15 mouse cellular contexts compared by ENCODE assay signal in genomic region chr6:115973881-115974662, GRCm38 (mm10). TPM values are rescaled to one million over a fixed set of nuclear protein-coding genes. Genes with fewer than 3 reads are reported as not detected.
DNase-seq lines count a peak whose midpoint lies in the region; ATAC-seq and TF ChIP-seq lines count a peak whose summit lies in the region.
"Had no signal": no experiment of that assay in that cellular context is flagged by ENCODE, and none has a peak within 500 bp of the region (broad histone marks: within the 10 kb centered on the region; RNA-seq: fewer than 3 reads in every experiment).

No protein-coding gene starts in this region.

- H3K27ac ChIP-seq in heart, embryonic 11.5 days (ENCODE audit: low read depth, low read length) = no peak overlapping the region
- H3K27ac ChIP-seq in midbrain, postnatal 0 days (ENCODE audit: low read depth, low read length) = no peak overlapping the region
- H3K27ac ChIP-seq: stomach, embryonic 15.5 days had no signal

- no peak overlapping the region for H3K9ac ChIP-seq in heart, embryonic 11.5 days (ENCODE audit: low read depth, low read length)
- no peak overlapping the region for H3K9ac ChIP-seq in midbrain, postnatal 0 days (replicated peaks; ENCODE audit: low read length, poor library complexity, severe bottlenecking)
- H3K9ac ChIP-seq: embryonic facial prominence, embryonic 15.5 days; heart, embryonic 12.5 days; stomach, embryonic 15.5 days had no signal

- no peaks in the 10 kb centered on the region; the same call in 1 of the 2 replicates for H3K27me3 ChIP-seq in heart, embryonic 11.5 days (ENCODE audit: control insufficient read depth, insufficient read depth, low read length)
- H3K27me3 ChIP-seq in midbrain, postnatal 0 days (ENCODE audit: insufficient read depth, low read length) = no peaks in the 10 kb centered on the region
- H3K27me3 ChIP-seq: embryonic facial prominence, embryonic 15.5 days; heart, embryonic 12.5 days; stomach, embryonic 15.5 days had no signal

- H3K36me3 ChIP-seq in heart, embryonic 11.5 days (ENCODE audit: control insufficient read depth, insufficient read depth, low read length) = no peaks in the 10 kb centered on the region
- H3K36me3 ChIP-seq in midbrain, postnatal 0 days (ENCODE audit: insufficient read depth, low read length) = no peaks in the 10 kb centered on the region
- H3K36me3 ChIP-seq: G1E had no signal

- peaks cover 30% of the 10 kb centered on the region for H3K4me1 ChIP-seq in heart, embryonic 11.5 days (ENCODE audit: control insufficient read depth, insufficient read depth, low read length)
- 0 out of 2 replicates have a peak, but pooled peaks cover 3% of the 10 kb centered on the region for H3K4me1 ChIP-seq in midbrain, postnatal 0 days (ENCODE audit: insufficient read depth, low read length)

- WGBS in heart, embryonic 11.5 days (ENCODE audit: insufficient replicate concordance) = 81% methylated on average over 16 of the region's 16 CpGs
- WGBS in midbrain, postnatal 0 days = 62% methylated on average over 16 of the region's 16 CpGs

- no peak for TF ChIP-seq CTCF in midbrain, postnatal 0 days (IDR thresholded peaks at IDR 0.05)

- no peaks in the 10 kb centered on the region for H3K9me3 ChIP-seq in heart, embryonic 11.5 days (replicated peaks; ENCODE audit: control insufficient read depth, low read length)
- H3K9me3 ChIP-seq in midbrain, postnatal 0 days (ENCODE audit: low read length) = no peaks in the 10 kb centered on the region
- H3K9me3 ChIP-seq: embryonic facial prominence, embryonic 15.5 days; G1E; heart, embryonic 12.5 days; stomach, embryonic 15.5 days had no signal

- ATAC-seq in heart, embryonic 11.5 days (replicated peaks; ENCODE audit: insufficient number of reproducible peaks, low FRiP score, low TSS enrichment) = no peak
- peak; percentile 38; the same call in 1 of the 2 replicates for ATAC-seq in midbrain, postnatal 0 days (ENCODE audit: low FRiP score)

- H3K4me2 ChIP-seq in heart, embryonic 11.5 days = no peak overlapping the region
- H3K4me2 ChIP-seq in midbrain, postnatal 0 days (ENCODE audit: low read depth, low read length, poor library complexity, severe bottlenecking) = no peak overlapping the region
- H3K4me2 ChIP-seq: embryonic facial prominence, embryonic 15.5 days; heart, embryonic 12.5 days; liver, embryonic 11.5 days; stomach, embryonic 15.5 days had no signal

- no peak overlapping the region for H3K4me3 ChIP-seq in heart, embryonic 11.5 days (ENCODE audit: low read depth, low read length)
- H3K4me3 ChIP-seq in midbrain, postnatal 0 days (ENCODE audit: low read depth, low read length) = no peak overlapping the region
- H3K4me3 ChIP-seq: embryonic facial prominence, embryonic 15.5 days; heart, embryonic 12.5 days; stomach, embryonic 15.5 days had no signal

- intact Hi-C loops in heart, postnatal 36 days (cut with DNase I) = no loop called here

- peak; percentile 13 to 14 for DNase-seq in heart, postnatal 36 days
- DNase-seq in retina, postnatal 1 day = peak; percentile 47
- no peak for DNase-seq in retina, embryonic 14.5 days (ENCODE audit: low spot score)
- peak; percentile 82 for DNase-seq in fibroblast of lung, adult 2 months (ENCODE audit: low read depth)
- DNase-seq in midbrain, postnatal 0 days (ENCODE audit: low spot score) = peak; percentile 62
- DNase-seq in spleen, postnatal 4 days (ENCODE audit: low spot score in 2 of 2) = no peak
- DNase-seq: kidney, adult 11 months; lung, postnatal 14 days; thymus, postnatal 4 days had no signal

RNA-seq across cellular contexts. Expression of gene Plxnd1, which starts 20.7 kb away (rescaled TPM):
- total RNA-seq in heart, postnatal 36 days (2021) = 10 to 100 TPM; 69.9 to 74.6 TPM
- 56.1 and 60.0 TPM in 2 replicates for polyA plus RNA-seq in heart, embryonic 11.5 days (2014; fragmentation: Nextera tagmentation; extraction: Ambion mirVana)
- 14.9 and 17.3 TPM in 2 replicates for total RNA-seq in midbrain, postnatal 0 days (2014; rRNA removed)
- polyA plus RNA-seq in midbrain, postnatal 0 days (2015; fragmentation: Nextera tagmentation; extraction: Ambion mirVana) = 2.8 and 4.4 TPM in 2 replicates

RNA-seq across cellular contexts. Expression of gene H1foo, which starts 29.3 kb away (rescaled TPM):
- not detected for total RNA-seq in heart, postnatal 36 days (2021)
- polyA plus RNA-seq in heart, embryonic 11.5 days (2014; fragmentation: Nextera tagmentation; extraction: Ambion mirVana) = not detected in 2 replicates
- total RNA-seq in midbrain, postnatal 0 days (2014; rRNA removed) = not detected in 2 replicates
- not detected in 2 replicates for polyA plus RNA-seq in midbrain, postnatal 0 days (2015; fragmentation: Nextera tagmentation; extraction: Ambion mirVana)
- total RNA-seq: G1E had no signal
- polyA plus RNA-seq: embryonic facial prominence, embryonic 15.5 days; G1E; heart, embryonic 12.5 days; liver, embryonic 11.5 days; stomach, embryonic 15.5 days had no signal

RNA-seq across cellular contexts. Expression of gene Rho, which starts 42.5 kb away (rescaled TPM):
- total RNA-seq in heart, postnatal 36 days (2021) = not detected
- polyA plus RNA-seq in heart, embryonic 11.5 days (2014; fragmentation: Nextera tagmentation; extraction: Ambion mirVana) = 0.04 and 0.16 TPM in 2 replicates
- 0.11 TPM in 1 of 2 replicates, not detected in the other for total RNA-seq in midbrain, postnatal 0 days (2014; rRNA removed)
- 0.12 and 0.39 TPM in 2 replicates for polyA plus RNA-seq in midbrain, postnatal 0 days (2015; fragmentation: Nextera tagmentation; extraction: Ambion mirVana)
- polyA plus RNA-seq: G1E; liver, embryonic 11.5 days had no signal

Comparison
In these comparisons a context has a peak if more than half of its experiments do, and no peak if none do; other contexts are left out.
1. DNase-seq: peak in heart, postnatal 36 days (2 of 2), retina, postnatal 1 day (single experiment), fibroblast of lung, adult 2 months (single experiment) and midbrain, postnatal 0 days (single experiment); none in retina, embryonic 14.5 days (single experiment) and spleen, postnatal 4 days (0 of 2).